In genomic region chr9:89622296-89623005, GRCm38 (mm10) we compare ENCODE assay signal across 10 mouse cellular contexts. TPM values are rescaled to one million over a fixed set of nuclear protein-coding genes. Genes with fewer than 3 reads are reported as not detected.
DNase-seq lines count a peak whose midpoint lies in the region; ATAC-seq lines count a peak whose summit lies in the region.
"Had no signal": no experiment of that assay in that cellular context is flagged by ENCODE, and none has a peak within 500 bp of the region (broad histone marks: within the 10 kb centered on the region; RNA-seq: fewer than 3 reads in every experiment).

No protein-coding gene starts in this region.

- H3K9me3 ChIP-seq in intestine, embryonic 14.5 days (ENCODE audit: control insufficient read depth, low read length): no peaks in the 10 kb centered on the region
- no peaks in the 10 kb centered on the region for H3K9me3 ChIP-seq in neural tube, embryonic 14.5 days (ENCODE audit: control insufficient read depth, low read length)

- H3K36me3 ChIP-seq in intestine, embryonic 14.5 days (ENCODE audit: control insufficient read depth, insufficient read depth, low read length): no peaks in the 10 kb centered on the region
- no peaks in the 10 kb centered on the region for H3K36me3 ChIP-seq in neural tube, embryonic 14.5 days (ENCODE audit: control insufficient read depth, insufficient read depth, low read length)

- H3K9ac ChIP-seq in intestine, embryonic 14.5 days (ENCODE audit: low read length): peak overlapping the region; percentile 29
- H3K9ac ChIP-seq in neural tube, embryonic 14.5 days (replicated peaks; ENCODE audit: low read depth, low read length): peak overlapping the region; percentile 68

- peaks cover 28% of the 10 kb centered on the region for H3K27me3 ChIP-seq in intestine, embryonic 14.5 days (replicated peaks; ENCODE audit: control insufficient read depth, insufficient read depth, low read length)
- no peaks in the 10 kb centered on the region; the same call in 1 of the 2 replicates for H3K27me3 ChIP-seq in neural tube, embryonic 14.5 days (ENCODE audit: control insufficient read depth, insufficient read depth, low read length)

- peak; percentile 24 for ATAC-seq in frontal cortex, adult (ENCODE audit: low TSS enrichment)
- ATAC-seq in intestine, embryonic 14.5 days (replicated peaks; ENCODE audit: low FRiP score, low TSS enrichment, low read depth): peak; percentile 62
- ATAC-seq in neural tube, embryonic 14.5 days (ENCODE audit: low read depth): peak; percentile 52
- ATAC-seq in megakaryocyte-erythroid progenitor cell, adult 5-6 weeks (replicated peaks; ENCODE audit: low FRiP score, low TSS enrichment, poor library complexity, severe bottlenecking): no peak

- peak overlapping the region; percentile 91 for H3K4me2 ChIP-seq in intestine, embryonic 14.5 days (ENCODE audit: low read length)
- H3K4me2 ChIP-seq in neural tube, embryonic 14.5 days (ENCODE audit: low read depth, low read length): peak overlapping the region; percentile 94

- H3K4me3 ChIP-seq in intestine, embryonic 14.5 days (ENCODE audit: low read depth, low read length): peak overlapping the region; percentile 39
- H3K4me3 ChIP-seq in neural tube, embryonic 14.5 days (ENCODE audit: low read depth, low read length): peak overlapping the region; percentile 58

- DNase-seq in frontal cortex, postnatal 25 days (ENCODE audit: low spot score in 2 of 2): no peak
- DNase-seq in right cerebral cortex, postnatal 10 days (ENCODE audit: low spot score in 2 of 2): peak; percentile 39 to 44
- no peak for DNase-seq in right cerebral cortex, postnatal 36 days (ENCODE audit: low spot score in 2 of 2)
- peak; percentile 69 for DNase-seq in intestine, embryonic 14.5 days (ENCODE audit: low spot score)
- no peak for DNase-seq in lung, postnatal 14 days

- peaks cover 6% of the 10 kb centered on the region; the same call in 1 of the 2 replicates for H3K4me1 ChIP-seq in intestine, embryonic 14.5 days (replicated peaks; ENCODE audit: control insufficient read depth, insufficient read depth, low read length)
- 0 out of 2 replicates have a peak, but pooled peaks cover 8% of the 10 kb centered on the region for H3K4me1 ChIP-seq in neural tube, embryonic 14.5 days (ENCODE audit: control insufficient read depth, insufficient read depth, low read length)

- H3K27ac ChIP-seq in intestine, embryonic 14.5 days (ENCODE audit: low read depth): no peak overlapping the region
- H3K27ac ChIP-seq in neural tube, embryonic 14.5 days (ENCODE audit: low read depth, low read length): peak overlapping the region; percentile 71

- under 1% methylated on average over 42 of the region's 42 CpGs for WGBS in intestine, embryonic 14.5 days
- WGBS in neural tube, embryonic 14.5 days: under 1% methylated on average over 42 of the region's 42 CpGs

RNA-seq across cellular contexts. Expression of gene Minar1, which starts 0.5 kb away (rescaled TPM):
- 0.12 and 0.15 TPM in 2 replicates for polyA plus RNA-seq in intestine, embryonic 14.5 days (2014; fragmentation: Nextera tagmentation; extraction: Ambion mirVana)
- 4.2 and 8.8 TPM in 2 replicates for polyA plus RNA-seq in neural tube, embryonic 14.5 days (2014; fragmentation: Nextera tagmentation; extraction: Ambion mirVana)
- not detected in 2 replicates for total RNA-seq in megakaryocyte-erythroid progenitor cell, adult 5-6 weeks (2014; fragmentation: Nextera tagmentation)
- total RNA-seq in megakaryocyte-erythroid progenitor cell, adult 5-6 weeks (2017): not detected in 2 replicates
- total RNA-seq: common myeloid progenitor, adult 5-6 weeks had no signal
- polyA plus RNA-seq: C2C12 had no signal

Comparison
In these comparisons a context has a peak if more than half of its experiments do, and no peak if none do; other contexts are left out.
1. DNase-seq: peak in right cerebral cortex, postnatal 10 days (2 of 2) and intestine, embryonic 14.5 days (single experiment); none in frontal cortex, postnatal 25 days (0 of 2), right cerebral cortex, postnatal 36 days (0 of 2) and lung, postnatal 14 days (single experiment).